17 mouse cellular contexts compared by ENCODE assay signal in the genomic region with DNA sequence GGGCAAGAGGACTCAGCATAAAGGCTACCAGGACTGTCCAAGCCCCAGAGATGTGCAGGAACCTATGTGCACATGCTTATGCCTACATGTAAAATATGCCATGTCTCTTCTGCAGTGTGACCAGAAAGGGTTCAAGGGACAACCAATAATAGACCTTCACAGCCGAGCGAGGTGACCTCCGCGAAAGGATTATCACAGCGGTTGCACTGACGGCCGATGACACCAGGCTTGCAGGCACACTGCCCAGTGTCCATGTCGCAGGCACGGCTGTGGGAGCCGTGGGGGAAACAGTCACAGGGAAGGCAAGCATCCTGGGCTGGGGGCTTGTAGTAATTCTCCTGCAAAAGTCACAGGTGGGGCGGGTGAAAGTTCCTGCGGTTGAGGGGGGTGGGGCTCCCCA. TPM values are rescaled to one million over a fixed set of nuclear protein-coding genes. Genes with fewer than 3 reads are reported as not detected.
DNase-seq lines count a peak whose midpoint lies in the region; TF ChIP-seq lines count a peak whose summit lies in the region.
"Had no signal": no experiment of that assay in that cellular context is flagged by ENCODE, and none has a peak within 500 bp of the region (broad histone marks: within the 10 kb centered on the region; RNA-seq: fewer than 3 reads in every experiment).

No protein-coding gene starts in this region.

- TF ChIP-seq POLR2A in heart, adult 2 months (IDR thresholded peaks at IDR 0.05; ENCODE audit: insufficient read depth, low read depth, low read length), result no peak

- DNase-seq in adrenal gland, adult 2 months, result peak; percentile 56
- no peak for DNase-seq in adrenal gland, adult 8-10 months
- DNase-seq in heart, embryonic 10.5 days (ENCODE audit: low spot score), result no peak
- no peak for DNase-seq in heart, adult 2 months
- peak; percentile 28 for DNase-seq in thymus, postnatal 0 days (ENCODE audit: low spot score)
- DNase-seq in thymus, postnatal 10 days (ENCODE audit: low spot score in 2 of 2), result no peak
- DNase-seq in thymus, postnatal 4 days, result peak; percentile 35
- DNase-seq: B cell, adult 2 months; cerebellum, adult 2 months; gastrocnemius, postnatal 36 days; heart, adult 11 months had no signal

- 61% methylated on average over 12 of the region's 12 CpGs for WGBS in heart, embryonic 10.5 days
- WGBS in heart, adult 2 months, result 62% methylated on average over 12 of the region's 12 CpGs

- no peak overlapping the region for H3K4me3 ChIP-seq in heart, embryonic 10.5 days
- H3K4me3 ChIP-seq in heart, adult 2 months, result no peak overlapping the region
- H3K4me3 ChIP-seq: embryonic facial prominence, embryonic 12.5 days; forebrain, embryonic 15.5 days; heart, embryonic 13.5 days; hindbrain, embryonic 13.5 days had no signal

- H3K79me2 ChIP-seq in heart, adult 2 months (replicated peaks; ENCODE audit: control insufficient read depth, insufficient read depth, low read length), result no peaks in the 10 kb centered on the region

- H3K9me3 ChIP-seq in heart, embryonic 10.5 days, result no peaks in the 10 kb centered on the region
- H3K9me3 ChIP-seq: embryonic facial prominence, embryonic 12.5 days; forebrain, embryonic 15.5 days; G1E; heart, embryonic 13.5 days; hindbrain, embryonic 13.5 days had no signal

- no peaks in the 10 kb centered on the region for H3K27me3 ChIP-seq in heart, embryonic 10.5 days (ENCODE audit: insufficient read depth, poor library complexity, severe bottlenecking)
- H3K27me3 ChIP-seq in heart, adult 2 months (ENCODE audit: control insufficient read depth, insufficient read depth, low read length), result no peaks in the 10 kb centered on the region
- H3K27me3 ChIP-seq: embryonic facial prominence, embryonic 12.5 days; forebrain, embryonic 15.5 days; heart, embryonic 13.5 days; hindbrain, embryonic 13.5 days had no signal

- H3K4me1 ChIP-seq in heart, embryonic 10.5 days, result peaks cover 21% of the 10 kb centered on the region
- H3K4me1 ChIP-seq in heart, adult 2 months (ENCODE audit: control insufficient read depth, insufficient read depth, low read length), result no peaks in the 10 kb centered on the region
- H3K4me1 ChIP-seq: embryonic facial prominence, embryonic 12.5 days; forebrain, embryonic 15.5 days; hindbrain, embryonic 13.5 days had no signal

- peaks cover 16% of the 10 kb centered on the region; the same call in 1 of the 2 replicates for H3K36me3 ChIP-seq in heart, embryonic 10.5 days
- H3K36me3 ChIP-seq in heart, adult 2 months (ENCODE audit: control insufficient read depth, insufficient read depth, low read length), result no peaks in the 10 kb centered on the region

- H3K27ac ChIP-seq in heart, embryonic 10.5 days, result peak overlapping the region; percentile 12; the same call in 1 of the 2 replicates
- no peak overlapping the region for H3K27ac ChIP-seq in heart, adult 2 months
- H3K27ac ChIP-seq: embryonic facial prominence, embryonic 12.5 days; forebrain, embryonic 15.5 days; heart, embryonic 13.5 days; hindbrain, embryonic 13.5 days; hindbrain, postnatal 0 days had no signal

- no peak overlapping the region for H3K9ac ChIP-seq in heart, adult 2 months (ENCODE audit: low read depth, low read length)
- H3K9ac ChIP-seq: embryonic facial prominence, embryonic 12.5 days; forebrain, embryonic 15.5 days; heart, embryonic 13.5 days; hindbrain, embryonic 13.5 days had no signal

- intact Hi-C loops in heart, adult 2 months (cut with DNase I), result no loop called here

- no peak for TF ChIP-seq CTCF in heart, adult 2 months (IDR thresholded peaks at IDR 0.05)

- TF ChIP-seq EP300 in heart, adult 2 months (IDR thresholded peaks at IDR 0.05; ENCODE audit: insufficient read depth, low read depth, low read length), result no peak

RNA-seq across cellular contexts. Expression of a gene that starts 49.0 kb away (rescaled TPM):
- total RNA-seq in adrenal gland, adult 2 months (2021), result 10 to 100 TPM; 19.8 to 27.6 TPM
- polyA plus RNA-seq in adrenal gland, adult 2 months (2012; rRNA removed), result 9.8 and 16.1 TPM in 2 replicates
- 10 to 100 TPM; 21.8 to 49.7 (median 33.9) TPM for total RNA-seq in adrenal gland, adult 8-10 months (2022)
- 34.4 and 36.5 TPM in 2 replicates for polyA plus RNA-seq in heart, embryonic 10.5 days (2016; fragmentation: Nextera tagmentation; extraction: Ambion mirVana)
- total RNA-seq in heart, adult 2 months (2021), result 10 to 100 TPM; 15.7 to 15.9 TPM
- 23.5 and 27.8 TPM in 2 replicates for polyA plus RNA-seq in heart, adult 2 months (2012; rRNA removed)
- 33.9 and 34.3 TPM in 2 replicates for polyA plus RNA-seq in thymus, postnatal 0 days (2015; fragmentation: Nextera tagmentation; extraction: Ambion mirVana)

Comparison
In these comparisons a context has a peak if more than half of its experiments do, and no peak if none do; other contexts are left out.
1. DNase-seq: peak in adrenal gland, adult 2 months (single experiment), thymus, postnatal 0 days (single experiment) and thymus, postnatal 4 days (single experiment); none in adrenal gland, adult 8-10 months (single experiment), heart, embryonic 10.5 days (single experiment), heart, adult 2 months (0 of 2) and thymus, postnatal 10 days (0 of 2).